Mouse (Mus musculus) neutrophil, adult 5-6 weeks (primary cell): ENCODE measurements around the gene Nsl1. TPM values are rescaled to one million over a fixed set of nuclear protein-coding genes. Genes with fewer than 3 reads are reported as not detected.

Source experiments
- ATAC-seq: fragments of 151-379, 151-347 bp; 2 replicates; pipeline ENCODE4 v1.8.0; 2017; ENCODE audit warnings: mild to moderate bottlenecking, moderate TSS enrichment; ENCODE audit not compliant: insufficient number of reproducible peaks, poor library complexity, low FRiP score, severe bottlenecking; ENCODE audit errors: extremely low read depth
- total RNA-seq: library from RNA; stranded (forward); fragments of 200-1000 nt; gene quantifications from 2 replicates; pipeline ENCODE4 v1.2.3, GENCODE M21; 2017

Nsl1 gene
- total RNA-seq, 1 experiment from 2014 or later, result 0.93 TPM

DNA sequence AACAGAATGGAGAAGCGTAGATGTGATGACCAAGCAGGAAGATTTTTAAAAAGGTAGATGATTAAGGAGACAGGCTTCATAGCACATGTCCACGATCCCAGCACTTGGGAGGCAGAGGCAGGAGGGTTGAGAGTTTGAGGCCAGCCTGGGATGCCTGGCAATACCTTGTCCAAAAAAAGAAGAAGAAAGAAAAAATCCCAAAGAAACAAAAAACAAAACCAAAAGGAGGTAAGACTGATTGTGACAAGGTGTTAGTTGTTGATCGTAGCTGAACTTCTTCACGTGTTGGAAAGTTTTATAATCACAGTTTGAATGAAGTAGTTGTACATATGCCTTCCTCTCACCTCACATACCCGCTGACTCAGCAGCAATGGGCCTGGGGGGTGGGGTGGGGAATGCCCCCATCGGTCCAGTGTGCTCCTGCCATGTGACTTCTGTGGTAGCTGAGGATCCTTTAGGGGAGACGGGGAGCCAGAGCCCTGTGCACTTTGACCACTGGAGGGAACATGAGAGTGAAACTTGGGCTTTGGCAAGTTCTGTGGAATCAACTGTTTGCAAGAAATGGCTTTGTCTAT is 23.6 kb downstream of the Nsl1 start:
- no peak for ATAC-seq

- no peak for ATAC-seq
These were observed 24.1 kb downstream of the Nsl1 start for GRCm38 (mm10) chr1:191086960-191087359.

- no peak for ATAC-seq
These were observed 25.1 kb downstream of the Nsl1 start for GRCm38 (mm10) chr1:191087955-191088354.

DNA sequence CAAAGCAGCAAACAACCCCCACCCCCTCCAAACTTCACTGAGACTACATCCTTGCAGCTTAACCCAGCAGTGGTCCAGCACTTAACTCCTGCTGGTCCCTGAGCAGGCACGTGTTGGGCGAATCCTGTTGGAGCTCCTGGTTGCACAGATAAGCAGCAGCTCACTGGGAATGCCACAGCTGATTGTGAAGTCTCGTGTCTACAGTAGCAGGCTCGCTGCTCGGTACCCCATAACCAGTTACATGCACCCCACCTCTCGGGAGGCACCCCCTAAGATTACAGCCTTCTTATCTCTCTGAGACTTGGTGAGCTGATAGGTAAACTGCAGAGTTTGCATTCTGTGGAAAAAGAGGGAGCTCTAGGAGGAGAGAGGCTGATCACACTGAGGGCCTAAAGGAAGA is 26.5 kb downstream of the Nsl1 start:
- no peak for ATAC-seq

GRCm38 (mm10) chr1:191092050-191092449 is 29.2 kb downstream of the Nsl1 start:
- no peak for ATAC-seq

- no peak for ATAC-seq
These were observed 30.8 kb downstream of the Nsl1 start for GRCm38 (mm10) chr1:191093578-191093977.

DNA sequence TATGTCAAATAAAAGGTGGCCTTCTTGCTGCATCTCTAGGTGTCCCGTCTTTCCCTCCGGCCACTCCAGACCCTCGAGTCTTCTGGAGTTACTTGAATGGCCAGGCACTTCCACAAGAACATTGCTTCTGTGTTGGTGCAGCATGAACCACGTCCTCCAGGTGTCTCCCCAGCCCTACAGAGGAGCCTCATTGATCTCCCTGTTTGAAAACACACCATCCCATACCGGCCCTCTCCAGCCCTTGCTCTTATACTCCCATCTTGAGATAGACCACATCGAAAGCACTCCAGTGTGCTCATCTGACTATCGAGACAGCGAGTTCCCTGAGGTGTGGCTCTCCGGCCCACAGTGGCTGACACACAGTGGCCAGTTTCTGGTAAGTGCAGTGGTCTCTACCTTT is 32.2 kb downstream of the Nsl1 start:
- ATAC-seq, result no peak

DNA sequence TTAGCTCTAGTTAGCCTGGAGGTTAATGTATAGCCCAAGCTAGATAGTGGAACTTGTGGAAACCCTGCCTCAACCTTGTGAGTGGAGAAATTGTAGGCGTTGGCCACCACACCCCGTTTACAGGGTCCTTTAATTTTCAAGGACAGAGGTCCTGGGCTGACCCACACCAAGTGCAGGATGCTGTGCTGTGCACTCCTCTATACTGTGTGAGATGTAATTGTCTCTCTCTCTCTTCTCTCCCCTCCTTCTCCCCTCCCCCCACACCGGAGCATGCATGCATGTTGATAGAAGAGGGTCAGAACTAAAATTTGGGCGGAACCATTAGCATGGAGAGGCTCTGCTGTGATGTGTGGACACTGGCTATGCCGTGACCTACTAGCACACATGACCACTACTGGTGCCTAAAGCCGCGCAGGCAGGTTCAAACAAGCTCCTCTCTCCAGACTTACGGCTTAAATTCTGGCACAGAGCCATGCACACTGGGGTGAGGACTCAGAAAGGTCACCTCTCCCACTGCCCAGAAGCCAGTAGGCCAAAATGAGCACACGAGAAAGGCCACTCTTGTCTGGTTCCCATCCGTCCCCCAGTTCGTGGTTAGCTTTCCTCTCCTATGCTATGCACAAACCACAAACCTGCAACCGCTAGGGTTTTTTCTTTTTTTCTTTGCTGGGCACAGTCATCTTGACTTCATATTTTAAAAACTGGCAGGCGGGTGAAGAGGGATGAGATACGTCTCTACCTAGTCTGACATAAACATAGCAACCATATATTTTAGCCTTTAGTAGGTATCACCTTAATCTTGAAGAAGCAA is 34.3 kb downstream of the Nsl1 start:
- ATAC-seq, result no peak

- peak; percentile 28 for ATAC-seq
These were observed 35.3 kb downstream of the Nsl1 start, which contains the start of gene Batf3 for GRCm38 (mm10) chr1:191097802-191098747. TSS of gene Batf3 (plus strand) at chr1:191097847.

DNA sequence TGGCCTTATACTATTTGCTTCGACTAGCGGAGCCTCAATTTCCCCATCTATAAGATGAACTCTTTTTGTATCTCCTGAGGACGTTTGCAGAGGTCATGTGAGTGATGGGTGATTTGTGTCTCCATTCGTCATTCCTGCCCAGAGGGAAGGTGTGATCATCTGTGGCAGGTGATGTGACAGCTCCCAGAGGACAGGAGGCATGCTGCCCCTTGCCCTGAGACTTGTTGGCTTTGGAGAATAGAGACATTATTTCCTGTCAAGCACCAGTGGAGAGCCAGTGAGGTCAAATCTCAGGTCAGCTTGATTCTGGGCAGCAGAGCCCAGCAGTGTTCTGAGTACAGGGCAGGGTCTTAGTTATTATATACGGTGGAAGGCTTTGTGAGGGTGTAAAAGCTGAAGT is 36.3 kb downstream of the Nsl1 start:
- no peak for ATAC-seq

GRCm38 (mm10) chr1:191099772-191100291 is 37.0 kb downstream of the Nsl1 start:
- no peak for ATAC-seq

- ATAC-seq, result no peak
These were observed 40.0 kb downstream of the Nsl1 start for GRCm38 (mm10) chr1:191102730-191103370.

DNA sequence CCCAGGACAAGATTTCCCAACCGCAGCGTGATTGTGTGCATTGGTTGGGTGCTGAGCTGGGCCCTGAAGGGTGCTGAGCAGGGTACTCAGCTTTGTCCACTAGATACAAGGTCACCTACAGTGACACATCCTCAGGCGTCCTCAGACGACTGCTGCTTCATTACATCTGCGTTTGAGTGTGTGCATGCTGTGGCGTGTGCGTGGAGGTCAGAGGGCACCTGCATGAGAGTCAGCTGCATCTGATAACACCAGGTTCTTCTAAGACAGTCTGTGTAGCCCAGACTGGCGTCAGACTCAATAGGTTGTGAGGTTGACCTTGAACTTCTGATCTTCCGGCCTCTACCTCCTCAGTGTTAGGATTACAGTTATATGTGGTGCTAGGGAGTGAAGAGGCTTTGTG is 42.4 kb downstream of the Nsl1 start:
- ATAC-seq, result no peak

- no peak for ATAC-seq
These were observed 44.5 kb downstream of the Nsl1 start for GRCm38 (mm10) chr1:191107306-191107705.

DNA sequence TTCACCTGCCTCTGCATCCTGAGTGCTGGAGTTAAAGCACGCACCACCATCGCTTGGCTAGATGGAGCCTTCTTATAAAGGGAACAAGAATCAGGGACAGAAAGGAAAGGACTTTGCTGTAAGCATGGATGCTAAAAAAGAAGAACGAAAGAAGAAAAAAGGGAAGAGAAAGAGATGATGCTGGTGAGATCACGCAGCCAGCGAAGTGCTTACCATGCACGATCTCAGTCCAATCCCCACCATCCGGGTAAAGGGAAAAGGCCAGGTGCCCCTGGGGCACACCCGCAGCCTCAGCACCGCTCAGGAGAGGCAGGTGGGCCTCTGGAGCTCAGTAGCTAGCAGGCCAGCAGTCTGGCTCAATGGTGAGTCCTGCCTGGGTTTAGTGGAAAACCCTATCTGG is 47.1 kb downstream of the Nsl1 start:
- ATAC-seq, result no peak

DNA sequence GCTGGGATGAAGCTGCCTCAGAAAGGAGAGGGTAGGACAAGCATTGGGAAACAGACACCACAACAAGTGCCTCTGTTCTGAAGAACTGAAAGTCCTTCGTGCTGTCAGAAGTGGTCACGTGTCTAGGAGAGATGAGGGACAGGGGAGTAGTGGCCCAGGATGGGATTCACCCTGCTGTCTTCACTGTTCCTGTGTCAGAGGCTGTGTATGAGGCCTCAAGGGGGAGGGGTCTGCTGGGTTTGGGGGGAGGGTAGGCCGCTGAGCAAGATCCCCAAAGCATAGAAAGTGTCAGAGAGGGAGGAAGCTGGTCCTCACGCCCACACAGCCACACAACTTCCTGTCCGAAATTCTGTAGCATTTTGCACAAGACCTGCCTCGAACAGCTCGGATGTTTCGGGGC is 48.3 kb downstream of the Nsl1 start:
- ATAC-seq, result peak; percentile 51

GRCm38 (mm10) chr1:191114868-191115267 is 52.1 kb downstream of the Nsl1 start:
- no peak for ATAC-seq

DNA sequence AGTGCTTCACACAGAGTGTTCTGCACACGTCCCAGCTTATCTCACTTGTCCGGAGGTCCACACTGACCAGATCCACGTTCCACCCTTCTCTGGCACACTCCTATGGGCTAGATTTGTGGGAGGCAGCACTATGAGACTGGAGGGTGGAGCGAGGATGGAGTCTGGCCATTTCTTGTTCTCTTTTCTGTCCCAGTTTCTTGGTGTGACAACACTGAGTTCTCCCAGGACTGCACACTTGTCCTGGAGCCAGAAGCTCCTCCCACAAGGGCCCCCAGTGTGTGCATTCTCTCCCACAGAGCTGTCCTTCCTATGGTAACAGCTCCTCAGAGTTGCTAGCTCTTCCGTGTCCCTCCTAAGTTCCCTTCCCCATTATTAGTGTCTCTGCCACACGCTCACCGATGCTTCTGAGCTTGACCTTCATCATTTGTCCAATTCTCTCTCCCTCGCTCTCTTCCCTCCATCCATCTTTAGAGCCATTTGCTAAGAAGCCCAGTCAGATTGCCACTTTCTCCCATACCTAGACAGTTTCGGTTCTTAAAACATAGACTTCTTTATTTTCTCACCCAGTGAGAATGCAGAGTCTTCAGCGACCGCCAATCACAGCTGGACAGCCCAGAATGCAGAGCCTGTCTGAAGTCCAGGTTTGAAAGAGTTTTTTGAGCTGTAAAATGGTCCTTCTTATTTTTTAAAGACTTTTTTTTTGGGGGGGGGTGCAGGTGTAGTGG is 52.9 kb downstream of the Nsl1 start:
- ATAC-seq, result no peak
